Mouse (Mus musculus) kidney, postnatal 14 days (tissue): ENCODE data around the gene Fbxo11.

Experiments used
- DNase-seq: peaks from one replicate; pipeline ENCODE4 v3.0.0; 2022; ENCODE audit warnings: mixed read lengths

Fbxo11 gene

DNA sequence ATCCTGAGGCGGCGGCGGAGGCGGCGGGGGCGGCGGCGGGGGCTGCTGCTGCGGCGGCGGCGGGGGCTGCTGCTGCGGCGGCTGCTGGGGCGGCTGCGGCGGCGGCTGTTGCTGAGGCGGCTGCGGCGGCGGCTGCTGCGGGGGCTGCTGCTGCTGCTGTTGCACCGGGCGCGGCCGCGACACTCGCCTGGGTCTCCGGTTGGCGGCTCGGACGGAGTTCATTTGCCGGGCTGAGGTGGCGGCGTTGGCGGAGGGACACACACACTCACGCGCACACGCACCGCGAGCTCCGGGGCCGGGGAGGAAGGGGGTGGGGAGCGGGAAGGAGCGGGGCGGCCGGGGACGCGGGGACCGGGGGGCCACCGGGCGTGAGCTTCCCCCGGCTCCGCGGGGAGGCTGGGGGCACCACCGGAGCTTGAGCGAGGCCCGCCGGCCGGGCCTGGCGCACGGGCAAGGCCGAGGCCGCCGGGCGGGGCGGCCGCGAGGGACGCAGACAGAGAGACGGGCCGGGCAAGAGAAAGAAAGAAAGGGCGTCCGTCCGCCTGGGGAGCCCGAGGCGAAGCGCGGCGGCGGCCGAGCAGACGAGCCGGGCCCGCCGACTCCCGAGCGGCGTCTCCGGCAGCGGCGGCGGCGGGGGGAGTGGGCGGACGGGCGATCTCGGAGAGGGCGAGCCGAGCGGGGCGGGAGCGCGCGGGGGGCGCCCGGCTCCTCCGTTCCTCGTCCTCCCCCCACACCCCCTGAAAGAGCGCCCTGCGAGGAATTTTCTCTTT, at the start of gene Fbxo11:
Gene Fbxo11 (minus strand): TSS at position 261 of the 770 bp plus-strand sequence.
- peak; percentile 64 for DNase-seq

- DNase-seq: no peak
Observed at GRCm38 (mm10) chr17:88113883-88114229, 48.8 kb upstream of the Fbxo11 start.

DNA sequence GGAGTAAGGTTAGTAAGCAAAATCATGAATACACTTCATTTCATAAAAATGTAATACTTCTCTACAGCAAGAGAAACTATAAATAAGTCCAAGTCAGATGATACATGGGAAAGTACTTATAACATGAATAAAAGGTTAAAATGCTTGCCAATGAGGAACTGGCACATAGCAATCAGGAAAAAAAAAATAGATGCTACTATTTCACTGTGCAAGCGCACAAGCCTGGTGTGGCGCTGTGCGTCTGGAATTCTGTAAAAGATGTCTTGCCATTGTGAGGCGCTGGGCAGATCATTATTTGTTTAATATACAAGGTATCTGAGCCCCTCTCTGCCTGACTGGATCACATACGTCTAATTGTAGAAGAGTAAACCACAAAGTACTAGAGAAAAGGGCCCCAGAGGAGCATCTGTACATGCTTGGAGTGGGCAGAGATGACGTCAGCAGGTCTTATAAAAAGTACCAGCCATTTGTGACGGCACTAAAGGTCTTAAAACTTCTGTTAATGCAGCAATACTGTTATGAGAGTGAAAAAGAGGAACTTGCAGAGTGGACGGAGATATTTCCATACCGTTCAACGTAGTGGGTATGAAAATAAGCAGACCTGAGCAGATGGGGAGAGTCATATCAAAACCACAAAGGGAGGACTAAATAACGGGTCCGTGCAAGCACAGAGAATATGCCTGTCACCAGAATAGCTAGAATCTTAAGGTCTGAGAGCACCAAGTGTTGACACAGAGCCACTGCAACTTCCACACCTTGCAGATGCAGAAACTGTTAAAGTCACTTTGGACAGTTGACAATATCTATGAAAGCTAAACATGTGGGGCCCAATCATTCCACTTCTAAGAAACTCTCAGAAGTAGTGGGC, 48.2 kb upstream of the Fbxo11 start:
- DNase-seq: no peak

- no peak for DNase-seq
Observed at GRCm38 (mm10) chr17:88111865-88112645, 47.0 kb upstream of the Fbxo11 start.

GRCm38 (mm10) chr17:88111081-88111796, 46.1 kb upstream of the Fbxo11 start:
- DNase-seq: peak; percentile 40

- DNase-seq: no peak
Observed at GRCm38 (mm10) chr17:88107708-88108107, 42.6 kb upstream of the Fbxo11 start.

DNA sequence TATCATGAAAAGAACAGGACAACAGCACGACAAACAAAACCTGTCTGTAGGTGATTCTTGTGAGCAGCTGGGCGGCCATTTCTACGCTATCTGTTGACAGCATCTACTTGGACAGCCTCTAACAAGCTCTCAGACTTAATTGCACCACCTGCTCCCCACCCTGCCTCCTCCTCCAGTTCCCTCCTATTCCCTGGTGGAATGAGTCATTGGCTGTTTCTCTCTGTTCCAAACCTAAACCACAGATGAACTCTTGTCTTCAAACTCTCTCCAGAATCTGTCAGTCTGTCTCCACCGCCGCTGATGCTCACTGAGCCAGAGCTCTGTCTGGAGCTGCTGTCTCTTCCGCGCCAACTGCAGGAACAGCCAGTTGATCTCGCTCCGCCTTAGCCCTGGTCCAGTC, 41.3 kb upstream of the Fbxo11 start:
- no peak for DNase-seq

- no peak for DNase-seq
Observed at GRCm38 (mm10) chr17:88102597-88102996, 37.5 kb upstream of the Fbxo11 start.

DNA sequence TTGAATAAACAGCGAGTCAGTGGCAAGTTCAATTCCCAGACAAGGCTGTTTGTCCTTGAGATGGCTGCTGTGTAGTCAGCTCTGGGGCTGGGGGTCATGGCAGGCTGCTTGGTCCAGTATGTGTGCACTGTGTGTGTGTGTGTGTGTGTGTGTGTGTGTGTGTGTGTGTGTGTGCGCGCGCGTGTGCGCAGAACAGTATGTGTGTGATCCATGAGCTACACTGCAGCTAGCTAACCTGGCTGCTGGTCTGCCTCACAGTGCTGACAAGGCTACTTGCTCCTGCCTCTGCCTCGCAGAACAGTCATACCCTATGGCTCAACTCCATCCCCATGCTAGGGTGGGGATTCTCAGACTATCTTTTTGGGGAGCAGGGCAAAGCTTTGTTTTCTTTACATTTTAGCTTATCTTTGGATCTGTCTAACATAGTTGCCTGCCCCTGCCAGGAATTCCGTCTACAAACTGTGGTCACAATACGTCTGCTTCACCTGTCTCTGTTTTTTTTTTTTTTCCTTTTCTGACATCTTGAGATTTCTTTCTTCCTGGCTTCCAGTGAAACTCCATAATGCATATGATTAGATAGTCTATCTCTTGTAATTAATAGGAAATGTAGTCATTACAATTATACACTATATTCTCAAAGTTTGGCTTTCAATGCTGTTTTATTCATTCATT, 33.2 kb upstream of the Fbxo11 start:
- no peak for DNase-seq

GRCm38 (mm10) chr17:88097543-88097942, 32.5 kb upstream of the Fbxo11 start:
- DNase-seq: no peak

GRCm38 (mm10) chr17:88096809-88097399, 31.8 kb upstream of the Fbxo11 start:
- DNase-seq: no peak

GRCm38 (mm10) chr17:88095517-88096198, 30.6 kb upstream of the Fbxo11 start:
- no peak for DNase-seq

GRCm38 (mm10) chr17:88094327-88094726, 29.2 kb upstream of the Fbxo11 start:
- no peak for DNase-seq

DNA sequence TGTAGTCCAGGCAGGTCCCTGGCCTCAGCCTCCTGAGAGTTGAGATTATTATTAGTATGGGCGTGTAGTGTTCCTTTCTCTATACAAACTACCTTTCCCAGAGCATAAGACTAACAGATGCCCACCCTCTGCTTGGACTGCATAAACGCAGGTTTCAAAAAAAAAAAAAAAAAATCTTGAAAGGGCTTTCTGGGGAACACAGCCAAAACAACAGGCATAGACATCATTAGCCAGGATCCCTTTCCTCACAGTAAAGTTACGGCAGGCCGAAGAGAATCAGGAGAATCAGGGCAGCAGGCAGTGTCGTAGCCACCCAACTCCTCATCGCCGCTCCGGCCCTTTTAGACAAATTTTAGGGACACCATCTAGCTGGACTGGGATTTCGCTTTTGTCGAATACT, 28.7 kb upstream of the Fbxo11 start:
- no peak for DNase-seq

DNA sequence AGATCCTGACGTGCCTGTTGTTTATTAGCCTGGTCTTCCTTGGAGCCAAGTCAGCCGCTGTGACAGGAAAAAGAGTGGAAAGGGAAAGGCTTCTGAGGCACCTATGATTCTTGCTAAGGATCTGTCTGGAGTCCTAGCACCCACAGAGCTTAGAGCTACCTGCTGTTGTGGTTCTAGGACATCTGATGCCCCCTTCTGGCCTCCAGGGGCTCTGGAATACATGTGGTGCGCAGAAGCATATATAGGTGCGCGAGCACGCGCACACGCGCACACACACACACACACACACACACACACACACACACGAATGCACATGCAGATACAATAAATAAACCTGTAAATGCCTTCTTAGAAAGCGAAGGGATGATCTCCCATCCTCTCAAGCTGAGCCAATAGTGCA, 20.9 kb upstream of the Fbxo11 start:
- DNase-seq: no peak

GRCm38 (mm10) chr17:88081446-88081845, 16.4 kb upstream of the Fbxo11 start:
- DNase-seq: no peak

DNA sequence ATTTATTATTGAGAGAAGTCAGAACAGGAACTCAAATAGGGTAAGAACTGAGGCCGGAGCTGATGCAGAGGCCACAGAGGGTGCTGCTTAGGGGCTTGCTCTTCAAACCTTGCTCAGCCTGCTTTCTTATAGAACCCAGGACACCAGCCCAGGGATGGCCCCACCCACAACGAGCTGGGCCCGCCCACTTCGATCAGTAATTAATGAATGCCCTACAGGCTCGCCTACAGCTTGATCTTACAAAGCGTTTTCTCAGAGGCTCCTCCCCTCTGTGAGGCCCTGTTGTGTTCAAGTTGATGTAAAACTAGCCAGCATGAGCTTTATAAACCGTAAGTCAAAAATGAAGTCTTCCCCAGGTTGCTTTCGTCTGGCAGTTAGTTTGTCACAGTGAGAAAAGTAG, 14.7 kb upstream of the Fbxo11 start:
- no peak for DNase-seq

GRCm38 (mm10) chr17:88072047-88072446, 7.0 kb upstream of the Fbxo11 start:
- no peak for DNase-seq

DNA sequence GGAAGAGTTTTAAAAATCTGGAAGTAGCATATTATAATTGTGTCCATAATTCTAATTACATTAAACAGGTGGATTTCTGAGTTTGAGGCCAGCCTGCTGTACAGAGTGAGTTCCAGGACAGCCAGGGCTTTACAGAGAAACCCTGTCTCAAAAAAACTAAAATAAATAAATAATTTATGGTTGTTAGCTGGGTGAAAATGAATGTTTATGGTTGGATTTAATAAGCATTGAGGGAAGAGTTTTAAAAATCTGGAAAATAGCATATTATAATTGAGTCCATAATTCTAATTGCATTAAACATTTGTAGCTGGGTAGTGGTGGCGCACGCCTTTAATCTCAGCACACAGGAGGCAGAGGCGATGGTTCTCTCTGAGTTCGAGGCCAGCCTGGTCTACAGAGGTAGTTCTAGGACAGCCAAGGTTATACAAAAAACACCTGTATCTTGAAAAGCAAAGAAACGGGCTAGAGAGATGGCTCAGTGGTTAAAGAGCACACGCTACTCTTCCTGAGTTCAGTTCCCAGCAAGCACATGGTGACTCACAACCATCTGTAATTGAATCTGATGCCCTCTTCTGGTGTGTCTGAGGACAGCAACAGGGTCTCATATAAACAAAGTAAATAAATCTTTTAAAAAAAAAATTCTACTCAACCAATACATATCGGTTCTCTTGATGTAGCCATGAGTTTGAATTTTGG, 3.1 kb upstream of the Fbxo11 start:
- no peak for DNase-seq

DNA sequence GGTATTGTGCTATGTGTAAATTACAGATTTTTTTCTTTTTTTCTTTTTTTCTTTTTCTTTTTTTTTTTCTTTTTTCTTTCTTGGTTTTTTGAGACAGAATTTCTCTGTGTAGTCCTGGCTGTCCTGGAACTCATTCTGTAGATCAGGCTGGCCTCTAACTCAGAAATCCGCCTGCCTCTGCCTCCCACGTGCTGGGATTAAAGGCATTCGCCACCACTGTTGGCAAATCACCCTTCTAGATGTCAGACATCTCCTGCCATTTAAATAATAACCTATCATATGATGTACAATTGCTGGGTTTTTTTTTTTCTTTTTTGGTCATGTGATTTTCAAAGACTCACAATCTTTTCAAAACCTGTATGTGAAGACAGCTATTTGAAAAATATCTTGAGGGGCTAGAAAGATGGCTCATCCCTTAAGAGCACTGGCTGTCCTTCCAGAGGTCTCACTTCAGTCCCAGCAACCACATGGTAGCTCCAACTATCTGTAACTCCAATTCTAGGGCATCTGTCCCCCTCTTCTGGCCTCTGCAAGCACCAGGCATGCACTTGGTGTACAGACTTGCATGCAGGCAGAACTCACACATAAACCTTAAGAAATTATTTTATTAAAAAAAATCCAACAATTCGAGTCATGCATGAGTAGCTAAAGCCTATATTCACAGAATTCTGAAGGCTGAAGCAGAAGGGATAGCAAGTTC, 2.3 kb upstream of the Fbxo11 start:
- no peak for DNase-seq
